Mouse (Mus musculus): ENCODE measurements at regions not wholly inside any gene's neighbourhood (a gene's known extent, or its start where the extent isn't known, plus 50 kb on each side); places are given as distances from the start of the nearest gene placed in this dataset.

DNA sequence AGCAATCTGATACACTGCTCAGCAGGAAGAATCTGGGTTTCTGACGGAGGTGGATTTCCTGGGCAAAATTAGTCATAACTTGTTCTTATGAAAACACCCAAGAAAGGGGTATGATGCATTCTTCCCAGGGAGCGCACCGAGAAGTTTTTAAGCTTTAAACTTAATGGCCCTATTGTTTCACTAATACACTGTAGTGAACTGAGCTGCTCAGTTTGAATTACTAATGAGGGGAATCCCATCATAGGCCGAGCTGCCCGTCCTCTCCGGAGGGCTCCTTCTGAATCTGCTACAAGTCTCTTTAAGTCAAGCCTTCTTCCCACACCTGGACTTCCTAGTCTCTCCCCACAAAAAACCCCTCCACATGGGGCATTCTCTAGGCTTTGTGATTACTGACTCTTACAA, 91.2 kb downstream of the 1700129C05Rik start:
- TF ChIP-seq CTCF (IDR thresholded peaks at IDR 0.05; ENCODE audit: low read depth) (no peak), EP300 (IDR thresholded peaks at IDR 0.05; ENCODE audit: low read depth) (no peak)
